Mouse (Mus musculus) thymus, adult 2 months (tissue): ENCODE results near the gene Bcl11b. TPM values are rescaled to one million over a fixed set of nuclear protein-coding genes. Genes with fewer than 3 reads are reported as not detected.

Experiments used
- DNase-seq: peaks from one replicate; pipeline ENCODE4 v3.0.0; 2021
- H3K27ac ChIP-seq: fragments of 200-500 bp; 2 replicates; pipeline ENCODE4 v1.5.1; 2012; ENCODE audit warnings: low read length, control low read depth; ENCODE audit not compliant: control insufficient read depth, insufficient read depth
- H3K27me3 ChIP-seq: fragments of 200-500 bp; 2 replicates; pipeline ENCODE4 v1.6.1; 2012; ENCODE audit warnings: mild to moderate bottlenecking, low read length, moderate library complexity, mixed read lengths; ENCODE audit not compliant: control insufficient read depth, insufficient read depth
- H3K36me3 ChIP-seq: fragments of 200-500 bp; 2 replicates; pipeline ENCODE4 v1.6.1; 2012; ENCODE audit warnings: mild to moderate bottlenecking, low read length, moderate library complexity; ENCODE audit not compliant: control insufficient read depth, insufficient read depth
- H3K4me1 ChIP-seq: fragments of 200-500 bp; replicated peaks from 2 replicates; pipeline ENCODE4 v1.6.1; 2012; ENCODE audit warnings: low read length; ENCODE audit not compliant: control insufficient read depth, insufficient read depth
- H3K4me3 ChIP-seq: fragments of 200-500 bp; 2 replicates; pipeline ENCODE4 v1.5.1; 2012; ENCODE audit warnings: mild to moderate bottlenecking, low read length, control low read depth, moderate library complexity; ENCODE audit not compliant: control insufficient read depth, insufficient read depth
- CTCF ChIP-seq: fragments of 200-500 bp; IDR thresholded peaks from 2 replicates; pipeline ENCODE4 v1.5.1; 2012; ENCODE audit warnings: mild to moderate bottlenecking, control low read depth, low read length, moderate library complexity, borderline replicate concordance; ENCODE audit not compliant: control insufficient read depth, poor library complexity, insufficient read depth; ENCODE audit errors: extremely low read depth
- POLR2A ChIP-seq: fragments of 200-500 bp; IDR thresholded peaks from 2 replicates; pipeline ENCODE4 v1.6.1; 2012; ENCODE audit warnings: mild to moderate bottlenecking, low read length, control low read depth, moderate library complexity; ENCODE audit not compliant: control insufficient read depth, poor library complexity, insufficient read depth; ENCODE audit errors: extremely low read depth
- WGBS: fragments of 180-500 bp; shearing (Covaris S2); methylation state at CpG from one replicate; pipeline ENCODE4 v1.1.7; 2018; 5-methylcytosine and 5-hydroxymethylcytosine counted together
- polyA plus RNA-seq: library from polyadenylated mRNA; depleted of rRNA; stranded (reverse); fragments of >200 nt; gene quantifications from 2 replicates; pipeline ENCODE4 v1.2.3, GENCODE M21; 2012

Gene Bcl11b
- polyA plus RNA-seq, 1 experiment = 346 TPM

DNA sequence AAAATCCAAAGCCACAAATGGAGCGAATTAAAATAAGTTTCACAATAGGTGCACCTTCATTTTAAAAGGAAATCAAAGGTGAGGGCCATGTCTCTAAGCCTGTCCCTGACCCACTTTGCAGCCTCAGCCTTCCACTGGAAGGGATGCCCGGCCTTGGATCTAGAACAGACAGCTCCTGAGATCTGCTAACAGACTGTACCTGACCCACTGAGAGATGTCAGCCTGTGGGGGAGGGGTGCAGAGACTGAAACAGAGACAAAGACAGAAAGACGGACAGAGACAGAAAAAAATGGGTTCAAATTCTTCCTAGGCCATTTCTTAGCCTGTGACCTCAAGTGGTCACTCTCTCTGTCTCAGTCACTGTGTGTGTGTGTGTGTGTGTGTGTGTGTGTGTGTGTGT, 35.1 kb downstream of the Bcl11b start:
- WGBS = 89% methylated on average over 3 of the region's 3 CpGs
- H3K27ac ChIP-seq = 0 out of 2 replicates have a peak overlapping the region, but pooled peaks have one; percentile 29
- no peaks in the 10 kb centered on the region for H3K27me3 ChIP-seq
- DNase-seq = no peak
- peaks cover 89% of the 10 kb centered on the region for H3K4me1 ChIP-seq
- TF ChIP-seq CTCF = no peak
- TF ChIP-seq POLR2A = no peak
- H3K36me3 ChIP-seq = peaks cover 59% of the 10 kb centered on the region
- H3K4me3 ChIP-seq = no peak overlapping the region

DNA sequence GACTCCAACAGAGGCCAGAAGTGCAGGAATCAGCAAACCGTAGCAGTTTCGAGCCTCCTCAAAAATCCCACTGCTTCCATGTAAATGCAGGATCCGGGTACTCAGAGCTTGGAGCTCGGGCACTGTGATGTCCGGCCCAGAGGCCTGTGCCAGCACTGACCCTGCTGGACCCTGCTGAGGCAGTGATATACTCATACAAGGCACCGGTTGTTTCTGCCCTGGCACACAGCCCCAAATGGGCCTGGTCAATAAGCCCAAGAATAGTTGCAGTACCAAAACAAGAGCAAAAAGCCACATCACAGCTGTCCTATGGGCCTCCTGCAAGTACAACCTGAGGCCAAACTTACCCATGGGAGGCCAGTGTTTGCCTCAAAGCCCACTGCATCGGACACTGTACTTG, 36.4 kb downstream of the Bcl11b start:
- TF ChIP-seq CTCF (no peak), POLR2A (no peak)
- no peak for DNase-seq
- H3K27me3 ChIP-seq = no peaks in the 10 kb centered on the region

DNA sequence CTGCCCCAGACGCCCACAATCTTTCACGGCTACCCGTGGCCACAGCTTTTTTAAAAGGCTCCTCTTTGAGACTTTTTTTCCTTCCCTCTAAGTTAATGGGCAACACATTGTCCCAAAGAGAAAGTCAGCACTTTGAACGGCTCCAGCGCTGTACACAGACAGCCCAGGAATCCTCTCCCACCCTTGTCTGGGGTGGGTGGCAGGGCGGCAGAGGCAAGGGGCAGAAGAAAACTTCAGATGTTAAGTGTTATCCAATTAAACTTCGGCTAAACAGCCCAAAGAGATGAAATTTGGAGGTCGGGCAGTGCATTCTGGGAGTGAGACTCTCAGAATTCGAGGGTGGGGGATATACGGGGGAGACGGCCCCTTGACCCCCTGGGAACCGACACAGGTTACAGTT, 38.3 kb downstream of the Bcl11b start:
- H3K27me3 ChIP-seq = no peaks in the 10 kb centered on the region
- no peak for DNase-seq
- peaks cover 83% of the 10 kb centered on the region for H3K4me1 ChIP-seq
- peaks cover 56% of the 10 kb centered on the region for H3K36me3 ChIP-seq
- H3K27ac ChIP-seq = peak overlapping the region; percentile 58; the same call in 1 of the 2 replicates
- no peak overlapping the region for H3K4me3 ChIP-seq
- 67% methylated on average over 12 of the region's 12 CpGs for WGBS
- no peak for TF ChIP-seq CTCF
- no peak for TF ChIP-seq POLR2A

More for the DNA sequence above, 36.4 kb downstream of the Bcl11b start:
- WGBS = 92% methylated on average over 7 of the region's 7 CpGs
- peaks cover 52% of the 10 kb centered on the region for H3K36me3 ChIP-seq
- H3K4me1 ChIP-seq = peaks cover 84% of the 10 kb centered on the region
- no peak overlapping the region for H3K27ac ChIP-seq
- H3K4me3 ChIP-seq = no peak overlapping the region

DNA sequence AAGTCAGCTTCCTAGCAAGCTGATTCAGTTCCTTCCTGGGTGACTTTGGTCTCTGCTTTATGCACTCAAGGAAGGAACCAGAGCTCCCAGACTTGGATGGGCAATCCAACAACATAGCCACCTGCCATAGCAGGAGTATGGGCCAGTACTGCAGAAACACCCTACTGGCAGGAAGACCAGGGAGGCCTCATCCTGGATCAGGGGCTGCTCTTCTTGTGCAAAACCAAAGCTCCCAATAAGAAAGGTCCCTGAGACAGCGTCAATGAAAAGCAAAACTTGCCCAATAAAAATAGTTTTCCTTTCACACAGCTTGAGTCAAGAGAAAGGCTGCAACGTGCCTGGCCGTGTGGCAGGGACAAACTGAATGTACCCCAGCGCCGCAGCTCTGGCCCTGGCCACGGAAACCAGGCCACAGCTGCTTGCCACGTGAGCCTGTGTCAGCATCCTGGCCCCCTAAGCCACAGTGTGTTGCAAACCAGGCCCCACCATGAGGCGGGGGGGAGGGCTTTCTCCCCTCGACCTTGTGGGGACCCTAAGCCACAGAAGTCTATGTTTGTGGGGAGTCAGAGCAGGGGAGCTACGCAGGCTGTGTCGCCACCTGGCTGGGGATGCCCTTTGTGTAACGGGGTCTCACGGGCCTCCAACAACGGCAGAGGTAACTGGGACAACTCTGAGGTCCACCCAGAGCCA, 38.9 kb downstream of the Bcl11b start:
- H3K4me1 ChIP-seq = peaks cover 77% of the 10 kb centered on the region
- peaks cover 56% of the 10 kb centered on the region for H3K36me3 ChIP-seq
- DNase-seq = peak; percentile 69
- WGBS = 13% methylated on average over 14 of the region's 14 CpGs
- peak overlapping the region; percentile 58; the same call in 1 of the 2 replicates for H3K27ac ChIP-seq
- H3K4me3 ChIP-seq = no peak overlapping the region
- H3K27me3 ChIP-seq = no peaks in the 10 kb centered on the region
- 0 out of 2 replicates have a peak, but pooled peaks have one; percentile 35 for TF ChIP-seq POLR2A
- peak; percentile 60; the same call in 1 of the 2 replicates for TF ChIP-seq CTCF

DNA sequence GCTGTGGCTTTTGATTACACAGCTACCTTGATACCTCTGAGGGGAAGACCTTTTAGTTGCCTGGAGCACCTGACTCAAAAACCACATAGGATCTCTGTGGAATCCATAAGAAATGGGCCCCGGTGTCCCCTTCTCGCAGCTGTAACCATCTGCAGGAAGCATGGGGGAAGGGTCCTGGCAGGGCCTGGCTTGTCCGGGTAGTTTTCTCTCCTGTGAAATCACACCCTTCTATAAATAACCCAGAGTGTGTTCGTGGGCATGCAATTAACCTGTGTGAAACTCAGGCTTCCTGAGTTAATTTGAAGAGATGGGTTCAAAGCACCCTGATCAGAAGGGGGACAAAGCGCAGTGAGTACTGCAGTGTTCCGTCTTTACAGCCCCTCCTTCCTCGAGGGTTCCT, 40.5 kb downstream of the Bcl11b start:
- DNase-seq = no peak
- WGBS = 14% methylated on average over 7 of the region's 7 CpGs
- H3K4me1 ChIP-seq = peaks cover 77% of the 10 kb centered on the region
- TF ChIP-seq POLR2A (no peak), CTCF (no peak)
- no peaks in the 10 kb centered on the region for H3K27me3 ChIP-seq
- H3K4me3 ChIP-seq = no peak overlapping the region
- H3K27ac ChIP-seq = no peak overlapping the region; the same call in 1 of the 2 replicates
- peaks cover 61% of the 10 kb centered on the region for H3K36me3 ChIP-seq

DNA sequence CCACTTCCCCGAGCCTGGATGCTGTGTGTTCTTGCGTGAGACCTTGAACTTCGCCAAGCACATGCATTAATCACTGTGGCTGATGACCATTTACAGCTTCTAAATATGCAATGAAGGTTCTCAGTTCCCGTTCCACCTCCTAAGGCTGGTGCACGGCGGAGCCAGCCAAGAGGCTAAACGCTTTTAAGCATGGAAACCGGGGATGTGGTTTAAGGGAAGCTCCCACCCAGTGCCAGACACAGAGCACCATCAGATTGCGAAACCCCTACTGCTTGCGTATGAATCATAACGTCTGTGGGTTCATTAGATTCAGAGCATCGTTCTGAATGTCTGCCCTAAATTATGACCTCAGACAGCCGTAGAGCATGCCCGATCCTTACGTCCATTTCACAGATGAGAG, 41.6 kb downstream of the Bcl11b start:
- Histone ChIP-seq H3K27ac (no peak overlapping the region), H3K4me3 (no peak overlapping the region), H3K4me1 (peaks cover 71% of the 10 kb centered on the region), H3K27me3 (no peaks in the 10 kb centered on the region), H3K36me3 (peaks cover 63% of the 10 kb centered on the region)
- no peak for DNase-seq
- WGBS = 83% methylated on average over 15 of the region's 15 CpGs
- TF ChIP-seq POLR2A (no peak), CTCF (no peak)

DNA sequence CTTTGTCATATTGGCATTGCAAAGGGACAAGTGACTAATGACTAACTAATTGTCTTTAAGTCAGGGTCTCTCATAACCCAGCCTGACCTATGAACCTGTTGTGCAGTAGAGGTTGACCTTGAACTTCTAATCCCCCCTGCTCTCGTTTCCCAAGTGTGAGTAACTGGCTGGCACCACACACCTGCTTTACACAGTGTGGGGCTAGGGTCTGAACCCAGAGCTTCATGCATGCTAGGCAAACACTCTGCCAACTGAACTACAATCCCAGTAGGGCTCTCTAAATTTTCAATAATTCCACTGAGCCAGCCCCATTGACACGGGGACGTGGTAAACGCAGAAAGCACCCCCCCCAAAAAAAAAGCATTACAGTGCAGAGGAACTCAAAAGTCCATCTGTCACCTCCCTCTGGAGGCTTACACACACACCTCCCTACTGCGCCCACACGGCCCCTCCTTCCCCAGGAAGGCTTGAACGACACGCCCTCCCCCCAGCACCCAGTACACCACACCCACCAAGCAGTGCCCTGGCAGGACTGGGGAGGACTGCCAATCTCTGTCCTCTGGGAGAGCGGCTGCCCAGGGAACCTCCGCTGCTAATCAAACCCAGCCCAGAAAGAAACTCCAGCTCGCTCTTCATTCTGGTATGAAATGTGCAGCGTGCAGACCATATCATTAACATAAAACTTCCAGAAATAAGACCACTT, 42.5 kb downstream of the Bcl11b start:
- TF ChIP-seq POLR2A (no peak), CTCF (no peak)
- WGBS = 58% methylated on average over 12 of the region's 12 CpGs
- no peak for DNase-seq

More for the DNA sequence above, 42.5 kb downstream of the Bcl11b start:
- Histone ChIP-seq H3K36me3 (peaks cover 65% of the 10 kb centered on the region), H3K4me3 (no peak overlapping the region), H3K4me1 (peaks cover 62% of the 10 kb centered on the region), H3K27me3 (no peaks in the 10 kb centered on the region), H3K27ac (no peak overlapping the region)
